Mouse (Mus musculus): Measurements from ENCODE around the gene Arl4a. TPM values are rescaled to one million over a fixed set of nuclear protein-coding genes. Genes with fewer than 3 reads are reported as not detected.
A peak's percentile ranks its signal among the peaks of the same experiment; 100 is the strongest.

The Arl4a gene
- 1.4 and 4.3 TPM in 2 replicates for polyA plus RNA-seq (2012; rRNA removed)

- Histone ChIP-seq H3K27ac (ENCODE audit: insufficient read depth, low read depth, low read length) (peak within 1 kb of the TSS; percentile 90), H3K36me3 (ENCODE audit: control insufficient read depth, insufficient read depth, low read length) (peaks cover 2% of the 10 kb centered on the region; the same call in 1 of the 2 replicates), H3K4me3 (ENCODE audit: low read depth, low read length) (peak within 1 kb of the TSS; percentile 97), H3K27me3 (ENCODE audit: control insufficient read depth, insufficient read depth, low read length) (no peaks in the 10 kb centered on the region), H3K4me1 (ENCODE audit: control insufficient read depth, insufficient read depth, insufficient read length, low read length) (peaks cover 3% of the 10 kb centered on the region; the same call in 1 of the 2 replicates)
- TF ChIP-seq POLR2A (IDR thresholded peaks at IDR 0.05; ENCODE audit: low read depth, low read length) (peak; percentile 13; the same call in 1 of the 2 replicates), CTCF (IDR thresholded peaks at IDR 0.05; ENCODE audit: extremely low read depth, insufficient read length, insufficient replicate concordance, low read depth, low read length) (no peak)
- under 1% methylated on average over 60 of the region's 68 CpGs for WGBS
These were observed at the start of gene Arl4a for GRCm38 (mm10) chr12:40037876-40038463. TSS of gene Arl4a (minus strand) at chr12:40038025.

- peaks cover 6% of the 10 kb centered on the region; the same call in 1 of the 2 replicates for H3K36me3 ChIP-seq (ENCODE audit: control insufficient read depth, insufficient read depth, low read length)
- H3K4me1 ChIP-seq (ENCODE audit: control insufficient read depth, insufficient read depth, insufficient read length, low read length) = no peaks in the 10 kb centered on the region
- H3K4me3 ChIP-seq (ENCODE audit: low read depth, low read length) = no peak overlapping the region
- H3K27me3 ChIP-seq (ENCODE audit: control insufficient read depth, insufficient read depth, low read length) = no peaks in the 10 kb centered on the region
- 92% methylated on average over 5 of the region's 5 CpGs for WGBS
- H3K27ac ChIP-seq (ENCODE audit: insufficient read depth, low read depth, low read length) = no peak overlapping the region
- TF ChIP-seq CTCF (IDR thresholded peaks at IDR 0.05; ENCODE audit: extremely low read depth, insufficient read length, insufficient replicate concordance, low read depth, low read length) (no peak), POLR2A (IDR thresholded peaks at IDR 0.05; ENCODE audit: low read depth, low read length) (no peak)
These were observed 48.0 kb upstream of the Arl4a start for GRCm38 (mm10) chr12:40085731-40086322.

GRCm38 (mm10) chr12:40082453-40083238 is 44.8 kb upstream of the Arl4a start:
- Histone ChIP-seq H3K36me3 (ENCODE audit: control insufficient read depth, insufficient read depth, low read length) (peaks cover 8% of the 10 kb centered on the region), H3K27ac (ENCODE audit: insufficient read depth, low read depth, low read length) (no peak overlapping the region), H3K4me3 (ENCODE audit: low read depth, low read length) (no peak overlapping the region), H3K4me1 (ENCODE audit: control insufficient read depth, insufficient read depth, insufficient read length, low read length) (no peaks in the 10 kb centered on the region), H3K27me3 (ENCODE audit: control insufficient read depth, insufficient read depth, low read length) (no peaks in the 10 kb centered on the region)
- 14% methylated on average over 5 of the region's 6 CpGs for WGBS
- no peak for TF ChIP-seq CTCF (IDR thresholded peaks at IDR 0.05; ENCODE audit: extremely low read depth, insufficient read length, insufficient replicate concordance, low read depth, low read length)
- TF ChIP-seq POLR2A (IDR thresholded peaks at IDR 0.05; ENCODE audit: low read depth, low read length) = no peak

GRCm38 (mm10) chr12:40082048-40082447 is 44.2 kb upstream of the Arl4a start:
- WGBS = 66% methylated on average over 5 of the region's 5 CpGs

GRCm38 (mm10) chr12:40073660-40074059 is 35.8 kb upstream of the Arl4a start:
- no peaks in the 10 kb centered on the region for H3K4me1 ChIP-seq (ENCODE audit: control insufficient read depth, insufficient read depth, insufficient read length, low read length)
- no peaks in the 10 kb centered on the region for H3K27me3 ChIP-seq (ENCODE audit: control insufficient read depth, insufficient read depth, low read length)
- peaks cover 23% of the 10 kb centered on the region for H3K36me3 ChIP-seq (ENCODE audit: control insufficient read depth, insufficient read depth, low read length)
- no peak overlapping the region for H3K4me3 ChIP-seq (ENCODE audit: low read depth, low read length)
- WGBS = 40% methylated on average over 5 of the region's 5 CpGs
- H3K27ac ChIP-seq (ENCODE audit: insufficient read depth, low read depth, low read length) = no peak overlapping the region
- TF ChIP-seq POLR2A (IDR thresholded peaks at IDR 0.05; ENCODE audit: low read depth, low read length) (no peak), CTCF (IDR thresholded peaks at IDR 0.05; ENCODE audit: extremely low read depth, insufficient read length, insufficient replicate concordance, low read depth, low read length) (no peak)

More at GRCm38 (mm10) chr12:40082048-40082447, 44.2 kb upstream of the Arl4a start:
- Histone ChIP-seq H3K4me1 (ENCODE audit: control insufficient read depth, insufficient read depth, insufficient read length, low read length) (no peaks in the 10 kb centered on the region), H3K27me3 (ENCODE audit: control insufficient read depth, insufficient read depth, low read length) (no peaks in the 10 kb centered on the region), H3K4me3 (ENCODE audit: low read depth, low read length) (no peak overlapping the region), H3K27ac (ENCODE audit: insufficient read depth, low read depth, low read length) (no peak overlapping the region), H3K36me3 (ENCODE audit: control insufficient read depth, insufficient read depth, low read length) (peaks cover 12% of the 10 kb centered on the region)
- TF ChIP-seq CTCF (IDR thresholded peaks at IDR 0.05; ENCODE audit: extremely low read depth, insufficient read length, insufficient replicate concordance, low read depth, low read length) (no peak), POLR2A (IDR thresholded peaks at IDR 0.05; ENCODE audit: low read depth, low read length) (no peak)

GRCm38 (mm10) chr12:40047024-40047423 is 9.2 kb upstream of the Arl4a start:
- 59% methylated on average over 1 of the region's 1 CpGs for WGBS
- H3K4me1 ChIP-seq (ENCODE audit: control insufficient read depth, insufficient read depth, insufficient read length, low read length) = no peaks in the 10 kb centered on the region
- H3K36me3 ChIP-seq (ENCODE audit: control insufficient read depth, insufficient read depth, low read length) = no peaks in the 10 kb centered on the region
- H3K27ac ChIP-seq (ENCODE audit: insufficient read depth, low read depth, low read length) = no peak overlapping the region
- TF ChIP-seq POLR2A (IDR thresholded peaks at IDR 0.05; ENCODE audit: low read depth, low read length) (no peak), CTCF (IDR thresholded peaks at IDR 0.05; ENCODE audit: extremely low read depth, insufficient read length, insufficient replicate concordance, low read depth, low read length) (no peak)
- H3K4me3 ChIP-seq (ENCODE audit: low read depth, low read length) = no peak overlapping the region
- H3K27me3 ChIP-seq (ENCODE audit: control insufficient read depth, insufficient read depth, low read length) = no peaks in the 10 kb centered on the region
